Mouse (Mus musculus): ENCODE data around the gene Camk1g. TPM values are rescaled to one million over a fixed set of nuclear protein-coding genes. Genes with fewer than 3 reads are reported as not detected.

Camk1g gene
- polyA plus RNA-seq, 1 experiment from 2014 or later: 7.2 TPM

DNA sequence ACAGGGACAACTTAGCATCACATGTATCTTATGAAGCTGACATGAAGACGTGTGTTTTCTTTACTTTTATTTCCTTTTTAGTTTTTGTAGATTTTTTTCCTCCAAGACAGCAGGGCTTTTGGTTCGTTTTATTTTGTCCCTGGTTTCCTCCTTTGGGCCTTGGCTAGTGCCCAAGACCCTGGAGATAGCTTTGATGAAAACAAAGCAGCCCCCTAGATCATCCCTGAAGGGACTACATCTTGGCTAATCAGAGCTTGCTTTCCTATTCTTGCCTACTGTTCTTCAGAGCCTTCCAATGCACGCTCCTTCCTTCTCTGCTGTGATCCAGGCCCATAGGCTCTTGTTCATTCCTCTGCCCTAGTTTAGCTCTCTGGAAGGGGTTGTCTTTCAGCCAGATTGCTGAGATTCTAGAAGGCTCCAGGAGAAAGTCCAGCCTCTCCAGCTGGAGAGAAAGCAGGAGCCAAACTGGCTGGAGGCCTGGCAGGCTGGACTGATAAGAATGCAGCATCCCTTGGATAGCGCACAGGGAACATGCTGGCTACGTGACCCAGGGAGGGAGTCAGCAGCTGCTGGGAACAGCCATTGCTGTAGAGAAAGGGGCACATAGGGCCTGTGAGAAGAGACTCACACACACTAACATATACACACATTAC, 54.3 kb downstream of the Camk1g start:
- Histone ChIP-seq H3K4me1 (ENCODE audit: control insufficient read depth, insufficient read depth, low read length) (peaks cover 23% of the 10 kb centered on the region), H3K4me2 (no peak overlapping the region), H3K9me3 (replicated peaks; ENCODE audit: control insufficient read depth, low read length) (no peaks in the 10 kb centered on the region), H3K36me3 (ENCODE audit: control insufficient read depth, insufficient read depth, low read length) (no peaks in the 10 kb centered on the region), H3K4me3 (ENCODE audit: low read depth, low read length) (no peak overlapping the region), H3K27ac (ENCODE audit: low read depth, low read length) (peak overlapping the region; percentile 92), H3K27me3 (ENCODE audit: control insufficient read depth, insufficient read depth, low read length) (no peaks in the 10 kb centered on the region), H3K9ac (ENCODE audit: low read depth, low read length) (no peak overlapping the region)
- WGBS (ENCODE audit: insufficient replicate concordance): 27% methylated on average over 5 of the region's 5 CpGs
- ATAC-seq (replicated peaks; ENCODE audit: insufficient number of reproducible peaks, low FRiP score, low TSS enrichment): peak; percentile 64

DNA sequence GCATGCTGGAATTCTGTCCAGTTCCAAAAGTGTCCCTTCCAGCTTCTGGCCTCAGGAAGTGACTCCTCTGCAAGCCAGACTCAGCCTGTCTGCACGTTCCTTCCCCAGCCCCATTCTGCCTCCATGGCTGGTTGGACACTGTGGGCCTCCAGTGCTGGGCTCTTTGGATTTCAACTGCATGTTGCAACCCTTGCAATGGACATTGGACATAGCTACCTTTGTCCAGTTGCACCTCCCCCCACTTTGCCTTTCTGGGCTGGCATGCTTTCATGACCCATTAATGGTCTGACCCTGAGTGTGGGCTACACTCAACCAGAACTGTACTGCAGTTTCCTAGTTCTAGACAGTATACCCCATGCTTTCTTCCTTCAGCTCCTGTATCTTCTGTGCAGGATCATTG, 58.5 kb downstream of the Camk1g start:
- H3K9ac ChIP-seq (ENCODE audit: low read depth, low read length): no peak overlapping the region
- no peaks in the 10 kb centered on the region for H3K27me3 ChIP-seq (ENCODE audit: control insufficient read depth, insufficient read depth, low read length)
- peaks cover 16% of the 10 kb centered on the region for H3K4me1 ChIP-seq (ENCODE audit: control insufficient read depth, insufficient read depth, low read length)
- no peak for ATAC-seq (replicated peaks; ENCODE audit: insufficient number of reproducible peaks, low FRiP score, low TSS enrichment)
- no peak overlapping the region for H3K4me3 ChIP-seq (ENCODE audit: low read depth, low read length)
- H3K27ac ChIP-seq (ENCODE audit: low read depth, low read length): no peak overlapping the region
- H3K4me2 ChIP-seq: no peak overlapping the region
- no peaks in the 10 kb centered on the region for H3K36me3 ChIP-seq (ENCODE audit: control insufficient read depth, insufficient read depth, low read length)
- WGBS (ENCODE audit: insufficient replicate concordance): 72% methylated on average over 1 of the region's 1 CpGs
- no peaks in the 10 kb centered on the region for H3K9me3 ChIP-seq (replicated peaks; ENCODE audit: control insufficient read depth, low read length)

DNA sequence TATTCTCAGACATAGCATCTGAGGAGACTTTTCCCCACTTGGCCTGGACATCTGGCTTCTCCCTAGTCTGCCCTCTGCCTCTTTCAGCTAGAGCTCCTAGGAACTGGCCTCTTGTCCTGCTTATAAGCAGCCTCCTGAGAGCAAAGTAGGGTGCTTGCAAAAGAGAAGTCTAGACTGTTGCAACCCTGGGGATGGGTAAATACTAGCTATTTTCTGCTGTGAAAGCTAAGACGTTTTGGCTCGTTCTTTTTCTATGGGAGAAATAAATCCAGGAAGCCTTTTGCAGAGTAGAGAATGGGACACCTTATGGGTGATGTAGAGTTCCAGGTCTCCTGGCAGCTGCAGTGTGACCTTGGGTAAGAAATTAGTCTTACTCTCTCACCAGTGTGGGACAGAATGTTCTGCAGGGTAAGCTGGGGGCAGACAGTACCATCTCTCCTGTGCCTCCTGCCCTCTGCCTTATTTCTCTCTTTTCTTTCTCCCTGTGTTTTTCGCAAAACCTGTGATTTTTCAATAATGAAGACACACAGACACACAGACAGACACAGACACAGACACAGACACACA, 59.5 kb downstream of the Camk1g start:
- Histone ChIP-seq H3K4me3 (ENCODE audit: low read depth, low read length) (no peak overlapping the region), H3K4me1 (ENCODE audit: control insufficient read depth, insufficient read depth, low read length) (peaks cover 8% of the 10 kb centered on the region), H3K4me2 (no peak overlapping the region), H3K27ac (ENCODE audit: low read depth, low read length) (no peak overlapping the region), H3K27me3 (ENCODE audit: control insufficient read depth, insufficient read depth, low read length) (no peaks in the 10 kb centered on the region), H3K36me3 (ENCODE audit: control insufficient read depth, insufficient read depth, low read length) (no peaks in the 10 kb centered on the region), H3K9me3 (replicated peaks; ENCODE audit: control insufficient read depth, low read length) (no peaks in the 10 kb centered on the region), H3K9ac (ENCODE audit: low read depth, low read length) (no peak overlapping the region)
- 82% methylated on average over 3 of the region's 3 CpGs for WGBS (ENCODE audit: insufficient replicate concordance)
- ATAC-seq (replicated peaks; ENCODE audit: insufficient number of reproducible peaks, low FRiP score, low TSS enrichment): no peak

DNA sequence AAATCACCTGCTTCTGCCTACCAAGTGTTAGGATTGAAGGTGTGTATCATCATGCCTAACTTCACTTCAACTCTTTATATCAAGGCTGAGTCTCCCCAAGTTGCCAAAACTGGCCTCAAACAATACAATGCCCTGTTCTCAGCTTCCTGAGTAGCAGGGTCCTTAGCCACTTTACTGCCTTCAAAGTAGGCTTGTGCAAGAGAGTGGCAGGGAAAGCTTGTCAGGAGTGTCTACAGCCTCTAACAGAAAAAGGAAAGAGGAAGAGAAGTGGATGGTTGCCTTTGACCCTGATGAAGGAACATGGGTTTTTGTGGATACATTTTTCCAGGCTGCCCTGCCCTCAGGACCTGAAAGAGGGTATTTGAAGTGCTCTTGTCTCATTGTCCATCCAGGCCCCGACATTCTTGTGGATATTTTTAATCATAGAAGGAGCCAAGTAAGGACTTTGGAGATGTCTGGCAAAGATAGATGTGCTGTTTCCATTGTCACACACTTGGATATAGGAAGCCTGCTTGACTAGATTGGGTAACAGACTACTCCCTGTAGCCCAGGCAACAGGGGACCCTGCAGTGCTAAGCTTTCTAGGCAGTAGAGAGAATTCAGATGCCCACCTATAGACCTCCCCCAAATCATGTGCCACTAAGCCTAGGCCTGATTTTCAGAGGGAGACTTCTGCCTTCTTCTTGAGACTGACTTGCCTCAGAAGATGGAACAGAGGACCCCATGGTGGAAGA, 60.1 kb downstream of the Camk1g start:
- Histone ChIP-seq H3K9ac (ENCODE audit: low read depth, low read length) (no peak overlapping the region), H3K4me3 (ENCODE audit: low read depth, low read length) (no peak overlapping the region), H3K4me2 (no peak overlapping the region), H3K9me3 (replicated peaks; ENCODE audit: control insufficient read depth, low read length) (no peaks in the 10 kb centered on the region), H3K4me1 (ENCODE audit: control insufficient read depth, insufficient read depth, low read length) (peaks cover 1% of the 10 kb centered on the region; the same call in 1 of the 2 replicates), H3K36me3 (ENCODE audit: control insufficient read depth, insufficient read depth, low read length) (no peaks in the 10 kb centered on the region), H3K27me3 (ENCODE audit: control insufficient read depth, insufficient read depth, low read length) (no peaks in the 10 kb centered on the region), H3K27ac (ENCODE audit: low read depth, low read length) (no peak overlapping the region)
- no peak for ATAC-seq (replicated peaks; ENCODE audit: insufficient number of reproducible peaks, low FRiP score, low TSS enrichment)
- 42% methylated on average over 1 of the region's 1 CpGs for WGBS (ENCODE audit: insufficient replicate concordance)

DNA sequence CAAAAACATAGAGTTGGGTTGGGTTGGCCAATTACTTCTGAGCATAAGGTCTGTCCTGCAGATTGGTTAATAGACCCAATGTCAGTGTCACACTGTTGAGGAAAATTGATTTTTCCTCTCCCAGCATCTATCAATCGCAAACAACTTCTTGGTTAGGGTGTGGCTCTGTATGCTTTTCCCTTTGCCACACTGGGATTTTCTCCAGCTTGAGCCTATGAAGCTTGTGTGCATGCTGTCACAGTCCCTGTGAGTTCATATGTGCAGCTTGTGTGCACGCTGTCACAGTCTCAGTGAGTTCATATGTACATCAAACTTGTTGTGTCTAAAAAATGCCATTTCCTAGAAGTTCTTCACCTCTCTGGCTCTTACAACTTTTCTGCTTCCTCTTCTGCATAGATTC, 63.3 kb downstream of the Camk1g start:
- H3K36me3 ChIP-seq (ENCODE audit: control insufficient read depth, insufficient read depth, low read length): no peaks in the 10 kb centered on the region
- H3K4me3 ChIP-seq (ENCODE audit: low read depth, low read length): no peak overlapping the region
- peaks cover 3% of the 10 kb centered on the region; the same call in 1 of the 2 replicates for H3K27me3 ChIP-seq (ENCODE audit: control insufficient read depth, insufficient read depth, low read length)
- ATAC-seq (replicated peaks; ENCODE audit: insufficient number of reproducible peaks, low FRiP score, low TSS enrichment): no peak
- H3K4me2 ChIP-seq: no peak overlapping the region
- H3K27ac ChIP-seq (ENCODE audit: low read depth, low read length): no peak overlapping the region
- H3K9ac ChIP-seq (ENCODE audit: low read depth, low read length): no peak overlapping the region
- 90% methylated on average over 2 of the region's 2 CpGs for WGBS (ENCODE audit: insufficient replicate concordance)
- no peaks in the 10 kb centered on the region for H3K9me3 ChIP-seq (replicated peaks; ENCODE audit: control insufficient read depth, low read length)
- peaks cover 3% of the 10 kb centered on the region for H3K4me1 ChIP-seq (ENCODE audit: control insufficient read depth, insufficient read depth, low read length)

DNA sequence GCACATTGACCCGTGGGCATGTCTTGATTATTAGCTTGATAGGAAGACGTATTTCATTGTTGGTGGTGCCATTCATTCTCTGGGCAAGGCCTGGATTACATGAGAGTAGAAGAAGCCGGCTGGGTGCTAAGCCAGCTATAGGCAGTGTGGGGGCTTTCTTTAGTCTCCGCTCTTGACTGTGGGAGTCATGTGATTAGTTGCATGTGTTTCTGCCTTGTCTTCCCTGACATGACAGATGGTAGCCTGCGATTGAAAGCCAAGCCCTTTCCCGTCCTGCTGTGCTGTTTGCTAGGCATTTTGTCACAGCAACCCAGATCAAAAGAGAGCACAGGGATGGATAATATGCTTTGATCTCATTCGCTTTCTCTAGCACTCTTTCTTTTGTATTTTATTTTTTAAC, 64.7 kb downstream of the Camk1g start:
- Histone ChIP-seq H3K4me2 (no peak overlapping the region), H3K9me3 (replicated peaks; ENCODE audit: control insufficient read depth, low read length) (no peaks in the 10 kb centered on the region), H3K27ac (ENCODE audit: low read depth, low read length) (no peak overlapping the region), H3K9ac (ENCODE audit: low read depth, low read length) (no peak overlapping the region), H3K27me3 (ENCODE audit: control insufficient read depth, insufficient read depth, low read length) (peaks cover 3% of the 10 kb centered on the region; the same call in 1 of the 2 replicates), H3K4me3 (ENCODE audit: low read depth, low read length) (no peak overlapping the region), H3K36me3 (ENCODE audit: control insufficient read depth, insufficient read depth, low read length) (no peaks in the 10 kb centered on the region), H3K4me1 (ENCODE audit: control insufficient read depth, insufficient read depth, low read length) (peaks cover 5% of the 10 kb centered on the region)
- no peak for ATAC-seq (replicated peaks; ENCODE audit: insufficient number of reproducible peaks, low FRiP score, low TSS enrichment)
- WGBS (ENCODE audit: insufficient replicate concordance): 46% methylated on average over 7 of the region's 7 CpGs

DNA sequence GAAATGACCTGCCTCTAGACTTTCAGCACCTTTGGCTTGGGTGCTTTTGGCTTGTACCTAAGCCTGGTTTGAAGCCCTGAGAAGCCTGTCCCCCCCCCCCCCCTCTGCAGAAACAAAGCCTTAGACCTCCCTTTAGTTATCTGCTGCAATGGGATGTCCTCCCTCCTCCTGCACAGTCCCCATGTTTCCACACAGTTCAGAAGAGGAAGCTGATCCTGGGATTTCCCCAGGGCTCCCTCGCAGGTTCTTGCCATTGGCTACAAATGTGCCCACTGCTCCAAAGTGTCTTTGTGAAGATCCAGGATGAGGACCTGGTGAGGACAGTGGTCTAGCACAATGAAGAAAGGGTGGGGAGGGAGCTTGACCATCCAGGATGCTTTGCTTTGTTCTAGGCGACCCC, 67.0 kb downstream of the Camk1g start:
- 64% methylated on average over 2 of the region's 2 CpGs for WGBS (ENCODE audit: insufficient replicate concordance)
- Histone ChIP-seq H3K27me3 (ENCODE audit: control insufficient read depth, insufficient read depth, low read length) (peaks cover 3% of the 10 kb centered on the region; the same call in 1 of the 2 replicates), H3K4me2 (no peak overlapping the region), H3K4me3 (ENCODE audit: low read depth, low read length) (no peak overlapping the region), H3K4me1 (ENCODE audit: control insufficient read depth, insufficient read depth, low read length) (peaks cover 5% of the 10 kb centered on the region), H3K36me3 (ENCODE audit: control insufficient read depth, insufficient read depth, low read length) (no peaks in the 10 kb centered on the region), H3K27ac (ENCODE audit: low read depth, low read length) (no peak overlapping the region), H3K9me3 (replicated peaks; ENCODE audit: control insufficient read depth, low read length) (no peaks in the 10 kb centered on the region), H3K9ac (ENCODE audit: low read depth, low read length) (no peak overlapping the region)
- no peak for ATAC-seq (replicated peaks; ENCODE audit: insufficient number of reproducible peaks, low FRiP score, low TSS enrichment)

DNA sequence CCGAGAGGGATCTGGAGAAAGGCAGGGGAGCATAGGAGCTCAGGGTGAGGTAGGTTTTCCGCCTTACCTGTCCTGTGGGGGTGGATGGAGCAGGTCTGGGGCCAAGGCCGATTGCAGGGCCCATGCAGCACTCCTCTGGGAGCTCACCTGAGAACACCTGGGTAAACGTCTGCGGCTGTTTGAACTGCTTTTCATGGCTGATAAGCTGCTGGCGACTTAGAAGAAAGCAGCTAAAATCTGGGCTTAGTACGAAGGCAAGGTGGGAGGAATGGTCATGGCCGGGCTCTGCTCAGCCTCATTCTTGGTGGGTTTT, 68.0 kb downstream of the Camk1g start:
- H3K4me1 ChIP-seq (ENCODE audit: control insufficient read depth, insufficient read depth, low read length): peaks cover 5% of the 10 kb centered on the region
- WGBS (ENCODE audit: insufficient replicate concordance): 55% methylated on average over 8 of the region's 8 CpGs
- no peaks in the 10 kb centered on the region for H3K36me3 ChIP-seq (ENCODE audit: control insufficient read depth, insufficient read depth, low read length)
- H3K4me2 ChIP-seq: no peak overlapping the region
- H3K4me3 ChIP-seq (ENCODE audit: low read depth, low read length): no peak overlapping the region
- peaks cover 3% of the 10 kb centered on the region; the same call in 1 of the 2 replicates for H3K27me3 ChIP-seq (ENCODE audit: control insufficient read depth, insufficient read depth, low read length)
- ATAC-seq (replicated peaks; ENCODE audit: insufficient number of reproducible peaks, low FRiP score, low TSS enrichment): no peak
- H3K27ac ChIP-seq (ENCODE audit: low read depth, low read length): no peak overlapping the region
- H3K9me3 ChIP-seq (replicated peaks; ENCODE audit: control insufficient read depth, low read length): no peaks in the 10 kb centered on the region
- H3K9ac ChIP-seq (ENCODE audit: low read depth, low read length): 0 out of 2 replicates have a peak overlapping the region, but pooled peaks have one; percentile 28
